Mouse (Mus musculus) retina, adult 2 months (tissue): Measurements from ENCODE around the gene Crtc3.

Experiments
- DNase-seq: peaks from one replicate; pipeline ENCODE4 v3.0.0-alpha.2; 2012; ENCODE audit warnings: low read depth, low spot score

Crtc3 gene

GRCm38 (mm10) chr7:80688556-80689220, at the start of gene Crtc3:
Gene Crtc3, minus strand, starts transcription at chr7:80688877.
- peak; percentile 39 for DNase-seq

GRCm38 (mm10) chr7:80736199-80736598, 47.5 kb upstream of the Crtc3 start:
- no peak for DNase-seq

- DNase-seq, result no peak
Observed at GRCm38 (mm10) chr7:80732986-80733385, 44.3 kb upstream of the Crtc3 start.

DNA sequence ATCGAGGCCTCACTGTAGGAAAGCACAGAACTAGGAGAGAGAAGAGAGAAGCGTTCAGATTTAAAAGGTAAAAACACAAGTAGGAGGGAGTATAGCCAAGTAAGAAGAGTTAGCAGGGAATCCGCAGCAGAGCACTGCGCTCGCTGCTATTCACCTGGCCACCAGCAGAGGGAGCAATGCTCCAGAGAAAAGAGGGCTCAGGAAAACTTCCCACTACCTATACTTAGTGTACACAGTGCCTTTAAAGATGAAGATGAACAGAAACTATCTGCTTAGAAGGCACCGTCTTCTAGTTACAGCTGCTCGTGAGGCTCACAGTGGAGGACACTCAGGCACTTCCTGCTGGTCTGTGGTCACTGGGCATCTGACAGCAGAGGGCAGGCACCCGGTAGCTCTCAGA, 41.0 kb upstream of the Crtc3 start:
- DNase-seq, result peak; percentile 65

DNA sequence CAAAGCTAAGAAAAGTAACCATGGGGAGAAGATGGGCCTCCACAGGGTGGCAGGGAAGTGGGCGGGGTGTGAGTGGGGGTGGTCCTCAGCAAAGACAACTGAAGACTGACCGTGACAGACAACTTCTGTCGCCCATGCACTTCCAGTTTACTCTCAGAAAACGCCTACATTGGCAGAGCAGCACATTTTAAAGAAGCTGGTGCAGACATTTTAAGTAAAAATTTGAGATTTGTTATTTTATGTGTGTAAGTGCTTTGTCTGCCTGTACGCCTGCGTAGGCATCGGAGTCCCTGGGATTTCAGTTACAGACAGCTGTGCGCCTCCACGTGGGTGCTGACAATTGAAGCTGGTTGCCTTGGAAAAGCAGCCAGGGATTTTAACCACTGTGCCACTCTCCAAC, 32.4 kb upstream of the Crtc3 start:
- DNase-seq, result no peak

GRCm38 (mm10) chr7:80719582-80719981, 30.9 kb upstream of the Crtc3 start:
- DNase-seq, result no peak

DNA sequence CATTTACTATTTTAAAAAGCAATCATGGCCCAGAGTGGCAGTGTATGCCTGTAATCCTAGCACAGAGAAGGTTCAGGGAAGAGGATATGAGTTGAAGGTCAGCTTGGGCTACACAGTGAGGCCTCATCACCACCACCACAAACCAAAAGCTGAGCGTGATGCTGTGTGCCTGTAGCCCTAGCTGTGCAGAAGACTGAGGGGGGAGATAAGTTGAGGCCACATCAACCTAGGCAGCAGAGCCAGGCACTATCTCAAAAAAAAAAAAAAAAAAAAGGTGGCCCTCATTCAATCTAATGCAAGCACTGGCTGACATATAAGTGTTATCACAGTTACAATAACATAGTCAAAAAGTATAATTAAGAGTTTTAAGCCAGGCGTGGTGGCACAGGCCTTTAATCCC, 30.4 kb upstream of the Crtc3 start:
- DNase-seq, result no peak

GRCm38 (mm10) chr7:80718471-80718870, 29.8 kb upstream of the Crtc3 start:
- DNase-seq, result no peak

- DNase-seq, result no peak
Observed at GRCm38 (mm10) chr7:80716758-80717157, 28.1 kb upstream of the Crtc3 start.

DNA sequence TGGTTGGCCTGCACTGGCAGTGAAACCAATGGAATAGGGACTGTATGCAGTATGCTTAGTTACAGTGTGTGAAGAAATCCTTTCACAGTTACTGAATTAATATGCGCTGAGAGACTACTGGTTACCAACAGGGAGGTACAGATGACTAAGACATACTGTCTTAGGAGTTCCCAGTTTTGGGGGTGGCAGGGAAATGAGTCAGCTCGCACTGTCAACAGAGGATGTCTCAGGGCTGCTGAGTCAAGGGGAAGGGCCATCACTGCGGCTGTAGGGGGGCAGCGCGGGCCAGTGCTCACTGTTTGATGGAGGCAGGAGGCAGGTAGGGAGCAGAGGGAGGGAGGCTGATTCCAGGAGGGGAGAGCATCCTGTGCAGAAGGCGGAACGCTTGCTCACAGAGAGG, 26.6 kb upstream of the Crtc3 start:
- DNase-seq, result no peak

- no peak for DNase-seq
Observed at GRCm38 (mm10) chr7:80711496-80711895, 22.8 kb upstream of the Crtc3 start.

- no peak for DNase-seq
Observed at GRCm38 (mm10) chr7:80710333-80710732, 21.7 kb upstream of the Crtc3 start.

GRCm38 (mm10) chr7:80704066-80704465, 15.4 kb upstream of the Crtc3 start:
- DNase-seq, result no peak

DNA sequence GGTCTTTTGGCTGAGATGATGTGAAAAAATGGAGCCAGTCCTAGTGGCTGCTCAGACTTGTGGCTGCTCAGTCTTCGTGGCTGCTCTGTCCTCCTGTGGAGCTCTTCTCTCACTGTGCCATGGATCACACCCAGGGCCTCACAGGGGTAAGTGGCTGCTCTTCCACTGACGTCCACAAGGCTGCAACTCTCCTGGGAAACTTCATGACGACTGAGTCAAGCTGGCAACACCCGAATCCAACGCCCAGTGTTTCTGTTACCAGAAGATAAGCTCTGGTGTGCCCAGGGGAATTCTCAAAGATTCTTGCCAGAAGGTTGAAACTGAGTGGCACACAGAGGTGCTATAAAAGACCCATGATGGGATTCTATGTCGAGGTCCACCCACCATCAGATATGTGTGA, 13.8 kb upstream of the Crtc3 start:
- DNase-seq, result no peak

DNA sequence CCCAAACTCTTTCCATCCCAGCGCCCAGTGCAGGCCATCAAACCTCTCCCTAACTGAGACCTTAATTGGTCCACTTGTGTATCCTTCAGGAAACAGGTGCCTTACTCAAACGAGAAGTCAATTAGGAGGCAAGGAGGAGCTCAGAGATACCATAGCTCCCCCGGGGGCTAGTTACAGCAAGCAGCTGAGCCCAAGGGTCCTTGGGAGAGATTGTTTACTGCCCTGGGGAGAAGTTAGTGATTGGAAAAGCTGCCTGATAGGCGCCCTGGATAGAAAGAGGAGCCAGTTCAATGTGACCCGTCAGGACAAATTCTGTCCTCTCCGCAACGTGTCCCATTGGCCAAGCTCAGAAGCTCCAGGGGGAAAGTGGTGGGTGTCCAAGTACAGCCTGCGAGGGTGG, 11.0 kb upstream of the Crtc3 start:
- DNase-seq, result no peak

- DNase-seq, result no peak
Observed at GRCm38 (mm10) chr7:80698940-80699339, 10.3 kb upstream of the Crtc3 start.

- DNase-seq, result no peak
Observed at GRCm38 (mm10) chr7:80697859-80698258, 9.2 kb upstream of the Crtc3 start.

- no peak for DNase-seq
Observed at GRCm38 (mm10) chr7:80696903-80697302, 8.2 kb upstream of the Crtc3 start.

GRCm38 (mm10) chr7:80696334-80696733, 7.7 kb upstream of the Crtc3 start:
- no peak for DNase-seq

DNA sequence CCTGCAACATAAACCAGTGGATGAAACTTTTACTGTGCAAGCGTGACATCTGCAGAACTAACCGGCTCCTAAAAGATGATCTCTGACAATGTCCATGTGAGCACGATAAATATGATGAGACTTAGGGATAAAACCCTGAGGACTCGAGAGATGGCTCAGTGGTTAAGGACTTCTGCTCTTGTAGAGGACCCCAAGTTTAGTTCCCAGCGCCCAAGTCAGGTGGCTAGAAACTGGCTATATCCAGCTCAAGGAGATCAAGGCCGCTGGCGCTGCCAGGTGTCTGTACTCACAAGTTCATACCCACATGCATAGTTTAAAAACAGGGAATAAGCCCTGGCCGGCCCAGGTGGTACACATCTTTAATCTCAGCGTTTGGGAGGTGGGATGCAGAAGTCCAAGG, 3.8 kb upstream of the Crtc3 start:
- no peak for DNase-seq

DNA sequence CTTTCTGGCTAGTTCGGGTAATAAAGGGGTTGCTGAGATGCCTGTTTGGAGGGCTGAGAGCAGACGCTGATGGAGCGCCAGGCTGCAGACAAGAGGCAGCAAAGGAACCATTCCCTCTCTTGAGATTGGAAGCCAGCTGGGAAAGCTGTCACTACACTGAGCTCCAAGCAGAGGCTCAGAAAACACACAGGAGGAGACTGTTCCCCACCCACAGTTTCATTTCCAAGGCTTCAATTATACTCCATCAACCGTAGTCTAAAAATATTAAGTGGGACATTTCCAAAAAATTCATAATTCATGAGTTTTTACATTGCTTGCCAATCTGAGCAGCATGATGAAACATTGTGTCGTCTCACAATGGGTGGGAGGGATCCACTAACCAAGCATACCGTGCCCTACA, 2.5 kb upstream of the Crtc3 start:
- no peak for DNase-seq

DNA sequence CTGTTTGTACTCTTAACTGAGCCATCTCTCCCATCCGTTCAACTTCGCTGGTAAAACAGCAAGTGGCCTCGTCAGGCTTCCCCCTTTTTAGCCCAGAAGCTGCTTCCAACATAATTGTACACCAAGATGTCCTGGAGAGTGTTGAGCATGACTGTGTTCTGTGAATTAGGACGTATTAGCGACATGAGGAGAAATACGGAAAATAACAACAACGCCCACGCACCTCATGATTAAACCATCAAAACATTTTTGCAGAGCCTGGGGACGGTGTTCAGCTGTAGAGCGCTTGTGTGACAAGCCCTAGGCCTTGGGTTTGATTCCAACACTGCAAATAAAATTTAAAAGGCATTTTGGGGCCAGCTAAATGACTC, 529 bp upstream of the Crtc3 start:
- DNase-seq, result no peak

DNA sequence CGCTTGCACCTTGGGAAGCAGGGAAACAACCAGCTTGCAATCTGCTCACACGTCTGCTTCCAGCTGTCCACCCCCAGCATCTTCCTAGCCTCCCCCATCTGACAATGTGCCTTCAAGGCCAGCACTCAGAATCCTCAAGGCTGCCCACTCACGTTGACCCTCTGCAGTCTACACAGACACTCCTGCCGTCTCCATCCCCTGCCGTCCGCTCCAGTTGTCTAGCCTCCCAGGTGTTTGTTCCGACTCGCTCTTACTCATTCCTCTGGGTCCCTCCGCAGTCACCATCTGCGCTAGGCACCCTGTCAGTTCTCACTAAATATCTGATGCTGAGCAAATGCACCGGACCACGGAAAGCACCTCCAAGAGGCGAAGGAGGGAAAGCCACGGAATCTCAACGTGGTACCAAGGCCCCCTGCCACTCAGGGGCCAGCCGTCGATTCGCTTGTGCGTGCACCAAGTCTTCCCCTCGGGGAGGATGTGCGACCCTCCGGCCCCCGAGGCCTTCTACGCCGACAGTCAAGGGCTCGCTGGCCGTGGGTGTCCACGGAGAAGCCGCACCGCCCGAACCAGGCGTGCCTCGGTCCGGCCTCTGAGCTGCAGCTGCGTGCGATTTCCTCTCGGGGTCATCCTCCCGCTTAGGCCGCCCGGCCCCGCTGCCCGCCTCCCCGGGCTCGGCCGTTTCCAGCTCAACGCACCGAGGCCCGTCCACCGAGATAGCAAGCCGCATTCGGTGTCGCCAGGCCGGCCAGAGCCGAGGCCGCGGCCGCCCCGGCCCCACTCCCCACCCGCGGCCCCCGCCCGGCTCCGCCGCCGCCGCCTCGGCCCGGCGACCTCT, 739 bp downstream of the Crtc3 start:
- peak; percentile 42 for DNase-seq
